Mouse (Mus musculus) embryonic facial prominence, embryonic 14.5 days (tissue): Measurements from ENCODE around the gene Fndc7. TPM values are rescaled to one million over a fixed set of nuclear protein-coding genes. Genes with fewer than 3 reads are reported as not detected.
"Not testable (repeated sequence)": the region's sequence is repeated elsewhere in the genome, so short reads cannot be mapped to it uniquely, and the experiment has no call there.

Source experiments
- ATAC-seq: fragments of 200-750 bp; cut with Nextera tagmentation; 2 replicates; pipeline ENCODE4 v1.8.0; 2017; ENCODE audit warnings: low read depth, moderate number of reproducible peaks, moderate TSS enrichment
- DNase-seq: peaks from one replicate; pipeline ENCODE4 v3.0.0-alpha.2; 2015; ENCODE audit warnings: low spot score
- H3K27ac ChIP-seq: fragments of 300-500 bp; sonication (generic); replicated peaks from 2 replicates; pipeline ENCODE4 v1.5.1; 2014; ENCODE audit warnings: low read depth, mild to moderate bottlenecking, low read length, moderate library complexity
- H3K27me3 ChIP-seq: fragments of 300-500 bp; sonication (generic); replicated peaks from 2 replicates; pipeline ENCODE4 v1.6.1; 2014; ENCODE audit warnings: low read length; ENCODE audit not compliant: control insufficient read depth, insufficient read depth
- H3K36me3 ChIP-seq: fragments of 300-500 bp; sonication (generic); 2 replicates; pipeline ENCODE4 v1.6.1; 2014; ENCODE audit warnings: low read length, mixed read lengths; ENCODE audit not compliant: control insufficient read depth, insufficient read depth
- H3K4me1 ChIP-seq: fragments of 300-500 bp; sonication (generic); 2 replicates; pipeline ENCODE4 v1.6.1; 2014; ENCODE audit warnings: antibody characterized with exemption, low read length; ENCODE audit not compliant: control insufficient read depth, insufficient read depth
- H3K4me2 ChIP-seq: fragments of 300-500 bp; sonication (generic); 2 replicates; pipeline ENCODE4 v1.6.1; 2014; ENCODE audit warnings: low read depth, mild to moderate bottlenecking, low read length, moderate library complexity, mixed read lengths
- H3K4me3 ChIP-seq: fragments of 300-500 bp; sonication (generic); 2 replicates; pipeline ENCODE4 v1.5.1; 2014; ENCODE audit warnings: low read depth, mild to moderate bottlenecking, low read length
- H3K9ac ChIP-seq: fragments of 300-500 bp; sonication (generic); 2 replicates; pipeline ENCODE4 v1.6.1; 2014; ENCODE audit warnings: low read depth, mild to moderate bottlenecking, low read length, moderate library complexity, mixed read lengths
- H3K9me3 ChIP-seq: fragments of 300-500 bp; sonication (generic); 2 replicates; pipeline ENCODE4 v1.6.1; 2016; ENCODE audit warnings: low read length; ENCODE audit not compliant: control insufficient read depth
- WGBS: fragments of 180-500 bp; shearing (Covaris S2); extraction: QIAGEN DNeasy Blood & Tissue Kit; methylation state at CpG from one replicate; pipeline ENCODE4 v1.1.7; 2014; 5-methylcytosine and 5-hydroxymethylcytosine counted together
- polyA plus RNA-seq: library from polyadenylated mRNA; unstranded; fragments of >200 nt; fragmentation: Nextera tagmentation; extraction: Ambion mirVana; gene quantifications from 2 replicates; pipeline ENCODE4 v1.2.1, GENCODE M21; 2014

The Fndc7 gene
- polyA plus RNA-seq, 1 experiment from 2014 or later: 0.18 TPM

DNA sequence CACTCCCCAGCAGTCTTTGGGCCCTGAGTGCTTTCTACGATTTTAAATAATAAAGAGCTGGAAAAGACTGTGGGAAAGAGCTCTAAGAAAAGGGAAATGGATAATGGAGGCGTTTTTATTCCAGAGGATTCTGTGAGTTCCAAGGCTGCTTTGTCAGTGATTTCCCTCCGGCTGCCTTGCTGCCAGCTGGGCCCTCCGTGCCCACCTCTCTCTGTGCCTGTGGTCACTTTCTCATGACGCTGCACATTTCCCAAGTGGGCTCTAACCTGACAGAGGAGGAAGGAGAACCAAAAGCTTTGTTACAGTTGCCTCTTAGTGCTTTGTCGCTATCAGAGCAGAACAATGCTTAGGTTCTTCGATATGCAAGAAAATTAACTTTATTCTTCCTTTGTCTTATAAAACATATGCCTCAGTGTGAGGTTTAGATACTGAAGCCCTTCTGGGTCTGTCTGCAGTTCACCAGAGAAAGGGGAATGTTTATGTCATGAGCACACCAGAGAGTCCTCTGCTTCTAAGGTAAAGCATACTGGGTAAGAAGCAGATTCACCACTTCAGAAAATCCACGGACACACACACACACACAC, 5.0 kb downstream of the Fndc7 start:
- Histone ChIP-seq H3K36me3 (no peaks in the 10 kb centered on the region), H3K4me3 (no peak overlapping the region), H3K9me3 (no peaks in the 10 kb centered on the region), H3K4me1 (peaks cover 16% of the 10 kb centered on the region; the same call in 1 of the 2 replicates), H3K4me2 (no peak overlapping the region), H3K27me3 (no peaks in the 10 kb centered on the region), H3K9ac (no peak overlapping the region), H3K27ac (no peak overlapping the region)
- DNase-seq (no peak), ATAC-seq (no peak)
- 60% methylated on average over 8 of the region's 8 CpGs for WGBS

DNA sequence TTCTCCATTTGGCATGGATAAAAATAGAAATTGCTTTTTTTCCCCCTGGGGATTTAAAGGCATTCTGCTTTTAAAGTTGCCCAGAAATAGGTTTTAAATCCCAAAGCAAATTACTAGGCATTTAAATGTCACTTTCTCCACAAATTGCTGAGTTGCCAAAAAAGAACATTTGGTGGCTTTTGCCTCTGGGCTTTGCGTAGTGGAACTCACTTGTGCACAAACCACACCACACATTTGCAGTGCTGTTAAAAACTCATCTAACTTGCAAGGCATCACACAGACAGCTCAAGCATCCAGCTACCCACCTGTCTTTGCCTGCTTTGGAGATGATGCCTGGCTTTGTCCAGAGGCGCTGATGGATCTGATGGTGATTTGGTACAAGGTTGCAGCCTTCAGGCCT, 6.7 kb downstream of the Fndc7 start:
- Histone ChIP-seq H3K4me2 (no peak overlapping the region), H3K9ac (no peak overlapping the region), H3K4me3 (no peak overlapping the region), H3K4me1 (peaks cover 21% of the 10 kb centered on the region; the same call in 1 of the 2 replicates), H3K36me3 (no peaks in the 10 kb centered on the region), H3K27ac (no peak overlapping the region), H3K9me3 (no peaks in the 10 kb centered on the region), H3K27me3 (no peaks in the 10 kb centered on the region)
- ATAC-seq (no peak), DNase-seq (peak; percentile 49)
- WGBS: 72% methylated on average over 2 of the region's 2 CpGs

DNA sequence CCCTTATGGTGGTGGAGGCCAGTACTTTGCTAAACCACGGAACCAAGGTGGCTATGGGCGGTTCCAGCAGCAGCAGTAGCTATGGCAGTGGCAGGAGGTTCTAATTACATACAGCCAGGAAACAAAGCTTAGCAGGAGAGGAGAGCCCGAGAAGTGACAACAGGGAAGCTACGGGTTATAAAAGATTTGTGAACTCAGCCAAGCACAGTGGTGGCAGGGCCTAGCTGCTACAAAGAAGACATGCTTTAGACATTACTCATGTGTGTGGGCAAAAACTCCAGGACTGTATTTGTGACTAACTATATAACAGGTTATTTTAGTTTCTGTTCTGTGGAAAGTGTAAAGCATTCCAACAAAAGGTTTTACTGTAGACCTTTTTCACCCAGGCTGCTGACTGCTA, 7.9 kb downstream of the Fndc7 start:
- H3K9me3 ChIP-seq, H3K4me3 ChIP-seq, H3K9ac ChIP-seq, H3K27me3 ChIP-seq, H3K4me2 ChIP-seq, ATAC-seq, DNase-seq, H3K36me3 ChIP-seq: not testable (repeated sequence)
- WGBS: 17% methylated on average over 4 of the region's 4 CpGs
- Histone ChIP-seq H3K27ac (peak overlapping the region; percentile 30), H3K4me1 (peaks cover 21% of the 10 kb centered on the region; the same call in 1 of the 2 replicates)

- Histone ChIP-seq H3K27me3 (no peaks in the 10 kb centered on the region), H3K9me3 (no peaks in the 10 kb centered on the region), H3K9ac (no peak overlapping the region), H3K4me2 (no peak overlapping the region; the same call in 1 of the 2 replicates), H3K4me3 (no peak overlapping the region), H3K27ac (peak overlapping the region; percentile 30), H3K36me3 (no peaks in the 10 kb centered on the region), H3K4me1 (peaks cover 21% of the 10 kb centered on the region; the same call in 1 of the 2 replicates)
- DNase-seq (peak; percentile 80), ATAC-seq (peak; percentile 89)
- 55% methylated on average over 28 of the region's 28 CpGs for WGBS
These were observed 9.0 kb downstream of the Fndc7 start for GRCm38 (mm10) chr3:108880544-108881507.

DNA sequence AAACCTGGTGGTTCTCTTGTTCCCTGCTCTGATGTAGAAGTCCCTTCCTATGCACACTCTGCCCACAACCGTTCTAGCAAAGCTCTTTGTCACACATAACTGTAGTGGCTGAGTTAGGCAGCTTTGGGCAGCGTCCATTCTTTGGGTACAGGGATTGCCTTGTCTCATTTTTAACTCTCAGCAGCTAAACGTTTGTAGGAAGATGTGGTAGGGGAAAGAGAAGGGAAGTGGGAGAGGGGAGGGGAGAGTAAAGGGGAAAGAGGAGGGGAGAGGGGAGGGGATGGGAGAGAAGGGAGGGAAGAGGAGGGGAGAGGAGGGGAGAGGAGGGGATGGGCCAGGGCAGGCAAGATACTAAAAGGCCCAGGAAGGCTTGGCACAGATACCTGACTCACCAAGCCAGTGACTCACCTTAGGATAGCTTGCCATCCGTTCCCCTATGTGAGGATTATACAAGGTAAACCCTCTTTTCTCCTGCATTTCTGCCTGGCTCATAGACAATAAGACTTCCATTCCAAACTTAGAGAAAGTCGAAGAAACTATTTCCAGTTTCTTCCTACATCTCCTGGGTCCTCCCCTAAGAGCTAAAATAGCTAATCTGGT, 9.9 kb downstream of the Fndc7 start:
- no peak overlapping the region for H3K4me2 ChIP-seq
- no peak overlapping the region for H3K4me3 ChIP-seq
- no peak overlapping the region for H3K9ac ChIP-seq
- DNase-seq (no peak), ATAC-seq (no peak)
- peaks cover 21% of the 10 kb centered on the region; the same call in 1 of the 2 replicates for H3K4me1 ChIP-seq
- H3K27me3 ChIP-seq: no peaks in the 10 kb centered on the region
- H3K36me3 ChIP-seq: no peaks in the 10 kb centered on the region
- no peaks in the 10 kb centered on the region for H3K9me3 ChIP-seq
- WGBS: 53% methylated on average over 5 of the region's 5 CpGs
- no peak overlapping the region; the same call in 1 of the 2 replicates for H3K27ac ChIP-seq

DNA sequence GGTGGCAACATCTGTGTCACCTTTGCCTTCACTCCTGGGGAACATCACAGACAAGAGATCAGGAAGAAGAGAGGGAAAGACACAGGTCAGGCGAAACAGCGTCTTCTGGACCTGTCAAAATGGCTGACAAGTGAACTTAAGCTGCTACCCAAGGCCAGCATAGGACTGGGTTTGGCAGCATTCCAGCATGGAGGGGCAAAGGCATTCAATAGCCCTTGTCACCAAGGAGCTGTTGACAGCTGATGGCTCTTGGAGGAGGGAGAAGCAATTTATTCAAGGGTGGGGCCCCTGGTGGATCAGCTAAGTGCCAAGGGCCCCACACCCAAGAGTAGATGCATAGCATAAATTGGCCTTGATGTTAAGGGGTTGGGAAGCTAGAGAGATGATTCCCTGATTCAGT, 10.7 kb downstream of the Fndc7 start:
- Histone ChIP-seq H3K4me1 (peaks cover 21% of the 10 kb centered on the region; the same call in 1 of the 2 replicates), H3K27me3 (no peaks in the 10 kb centered on the region), H3K4me3 (no peak overlapping the region), H3K9me3 (no peaks in the 10 kb centered on the region), H3K36me3 (no peaks in the 10 kb centered on the region), H3K4me2 (no peak overlapping the region), H3K9ac (no peak overlapping the region), H3K27ac (no peak overlapping the region)
- no peak for ATAC-seq
- 52% methylated on average over 2 of the region's 2 CpGs for WGBS
- DNase-seq: no peak

- 0 out of 2 replicates have a peak, but pooled peaks cover 6% of the 10 kb centered on the region for H3K9me3 ChIP-seq
- no peak overlapping the region for H3K4me2 ChIP-seq
- 81% methylated on average over 6 of the region's 6 CpGs for WGBS
- no peak overlapping the region for H3K9ac ChIP-seq
- DNase-seq (no peak), ATAC-seq (no peak)
- no peaks in the 10 kb centered on the region for H3K27me3 ChIP-seq
- H3K4me1 ChIP-seq: no peaks in the 10 kb centered on the region
- H3K36me3 ChIP-seq: no peaks in the 10 kb centered on the region
- no peak overlapping the region for H3K4me3 ChIP-seq
- no peak overlapping the region for H3K27ac ChIP-seq
These were observed 19.2 kb downstream of the Fndc7 start for GRCm38 (mm10) chr3:108870631-108871030.

DNA sequence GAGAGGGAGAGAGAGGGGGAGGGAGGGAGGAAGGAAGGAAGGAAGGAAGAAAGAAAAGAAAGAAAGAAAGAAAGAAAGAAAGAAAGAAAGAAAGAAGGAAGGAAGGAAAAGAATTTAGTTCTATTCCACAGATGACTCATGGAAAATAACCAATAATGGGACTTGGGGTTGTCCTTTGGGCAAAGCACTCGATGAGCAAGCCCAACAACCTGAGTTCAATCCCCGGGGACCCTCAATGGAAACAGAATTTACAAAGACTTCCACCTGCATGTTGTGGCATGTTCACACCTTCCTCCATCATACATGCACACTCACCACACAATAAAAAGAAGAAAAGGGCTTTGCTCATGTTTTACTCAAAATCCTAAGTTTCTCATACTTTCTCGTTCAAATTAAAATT, 22.4 kb downstream of the Fndc7 start:
- DNase-seq: no peak
- H3K27me3 ChIP-seq: no peaks in the 10 kb centered on the region
- H3K27ac ChIP-seq: no peak overlapping the region
- H3K9me3 ChIP-seq: 0 out of 2 replicates have a peak, but pooled peaks cover 6% of the 10 kb centered on the region
- no peak overlapping the region for H3K4me3 ChIP-seq
- H3K4me2 ChIP-seq: no peak overlapping the region
- H3K4me1 ChIP-seq: no peaks in the 10 kb centered on the region
- 85% methylated on average over 3 of the region's 3 CpGs for WGBS
- no peaks in the 10 kb centered on the region for H3K36me3 ChIP-seq
- no peak overlapping the region for H3K9ac ChIP-seq
- ATAC-seq: no peak
